Mouse (Mus musculus) left cerebral cortex, postnatal 4 days (tissue): ENCODE results near the gene Syncrip. TPM values are rescaled to one million over a fixed set of nuclear protein-coding genes. Genes with fewer than 3 reads are reported as not detected.
"Not testable (repeated sequence)": the region's sequence is repeated elsewhere in the genome, so short reads cannot be mapped to it uniquely, and the experiment has no call there.

Experiments
- DNase-seq: peaks from one replicate; pipeline ENCODE4 v3.0.0-alpha.2; 2022
- intact Hi-C: fragments of 180-260 bp; cut with DNase I; formaldehyde crosslinking; loops from one replicate; pipeline ENCODE4 v1.15.1; 2025
- total RNA-seq, 2 experiments: library from RNA; stranded (reverse); gene quantifications; 2 replicates each; pipeline ENCODE4 v1.2.3; 2021

Syncrip gene
- total RNA-seq, 2 experiments from 2014 or later, result 135 to 153 TPM

GRCm38 (mm10) chr9:88492522-88492921 is 10.1 kb upstream of the Syncrip start:
- no peak for DNase-seq
- intact Hi-C loops, result no loop called here

- intact Hi-C loops, result loop anchor here (5.0 kb wide), 2 partner anchors 38 to 42 kb away; no protein-coding TSS in a partner anchor
- no peak for DNase-seq
These were observed 2.2 kb upstream of the Syncrip start for GRCm38 (mm10) chr9:88484531-88484930.

GRCm38 (mm10) chr9:88482829-88483396 is 539 bp upstream of the Syncrip start:
- intact Hi-C loops, result loop anchor here (5.0 kb wide), 2 partner anchors 39 to 41 kb away; no protein-coding TSS in a partner anchor
- DNase-seq, result no peak

- DNase-seq, result peak; percentile 41
These were observed 598 bp downstream of the Syncrip start for GRCm38 (mm10) chr9:88481791-88482160.

GRCm38 (mm10) chr9:88481061-88481790 is 1.1 kb downstream of the Syncrip start:
- peak; percentile 54 for DNase-seq
- intact Hi-C loops, result loop anchor here (5.0 kb wide), 2 partner anchors 39 to 41 kb away; no protein-coding TSS in a partner anchor

More at GRCm38 (mm10) chr9:88481791-88482160, 598 bp downstream of the Syncrip start:
- intact Hi-C loops, result loop anchor here (5.0 kb wide), 2 partner anchors 39 to 41 kb away; no protein-coding TSS in a partner anchor

- no peak for DNase-seq
- intact Hi-C loops, result loop anchor here (5.0 kb wide), 2 partner anchors 38 to 42 kb away; no protein-coding TSS in a partner anchor
These were observed 2.3 kb downstream of the Syncrip start for GRCm38 (mm10) chr9:88480120-88480519.

- intact Hi-C loops, result no loop called here
- DNase-seq, result no peak
These were observed 6.2 kb downstream of the Syncrip start for GRCm38 (mm10) chr9:88476138-88476537.

- intact Hi-C loops, DNase-seq: not testable (repeated sequence)
These were observed 21.4 kb downstream of the Syncrip start for GRCm38 (mm10) chr9:88461017-88461416.

GRCm38 (mm10) chr9:88439991-88440390 is 42.4 kb downstream of the Syncrip start:
- no peak for DNase-seq
- intact Hi-C loops, result loop anchor here (5.0 kb wide), 1 partner anchor 42 kb away; the partner anchor contains the start of gene Syncrip

- intact Hi-C loops, result no loop called here
- no peak for DNase-seq
These were observed 43.2 kb downstream of the Syncrip start for GRCm38 (mm10) chr9:88439238-88439600.

GRCm38 (mm10) chr9:88438555-88439237 is 43.7 kb downstream of the Syncrip start, which contains the start of gene Snx14:
Gene Snx14 (minus strand): TSS chr9:88438958.
- intact Hi-C loops, result no loop called here
- peak; percentile 96 for DNase-seq

- intact Hi-C loops, result no loop called here
- DNase-seq, result no peak
These were observed 44.2 kb downstream of the Syncrip start for GRCm38 (mm10) chr9:88438237-88438554.

GRCm38 (mm10) chr9:88437342-88438236 is 44.8 kb downstream of the Syncrip start:
- intact Hi-C loops, result no loop called here

GRCm38 (mm10) chr9:88424356-88424755 is 58.0 kb downstream of the Syncrip start:
- intact Hi-C loops, result no loop called here
- DNase-seq, result no peak

More at GRCm38 (mm10) chr9:88437342-88438236, 44.8 kb downstream of the Syncrip start:
- no peak for DNase-seq

GRCm38 (mm10) chr9:88422428-88422827 is 59.9 kb downstream of the Syncrip start:
- DNase-seq, result no peak
- intact Hi-C loops, result no loop called here

- intact Hi-C loops, result no loop called here
- no peak for DNase-seq
These were observed 65.6 kb downstream of the Syncrip start for GRCm38 (mm10) chr9:88416752-88417151.

GRCm38 (mm10) chr9:88409978-88410377 is 72.4 kb downstream of the Syncrip start:
- intact Hi-C loops, result no loop called here
- no peak for DNase-seq

GRCm38 (mm10) chr9:88404515-88404914 is 77.9 kb downstream of the Syncrip start:
- DNase-seq, result no peak
- intact Hi-C loops, result no loop called here

- DNase-seq, result peak; percentile 21
- intact Hi-C loops, result no loop called here
These were observed 78.3 kb downstream of the Syncrip start for GRCm38 (mm10) chr9:88404088-88404487.

- intact Hi-C loops, result no loop called here
- no peak for DNase-seq
These were observed 83.9 kb downstream of the Syncrip start for GRCm38 (mm10) chr9:88398461-88398860.
